Comparison of ENCODE assay signal across 8 mouse cellular contexts in genomic region chr9:32635627-32636385, GRCm38 (mm10). TPM values are rescaled to one million over a fixed set of nuclear protein-coding genes. Genes with fewer than 3 reads are reported as not detected.
DNase-seq lines count a peak whose midpoint lies in the region; ATAC-seq and TF ChIP-seq lines count a peak whose summit lies in the region.

Gene Ets1 (plus strand): TSS chr9:32636221.

- no peak within 1 kb of the TSS for H3K9ac ChIP-seq in embryonic facial prominence, embryonic 14.5 days (ENCODE audit: low read depth, low read length)
- H3K9ac ChIP-seq in heart, postnatal 0 days (replicated peaks; ENCODE audit: low read depth, low read length): no peak within 1 kb of the TSS; the same call in 1 of the 2 replicates

- no peak within 1 kb of the TSS for H3K27ac ChIP-seq in embryonic facial prominence, embryonic 14.5 days (replicated peaks; ENCODE audit: low read depth, low read length)
- H3K27ac ChIP-seq in heart, postnatal 0 days (ENCODE audit: low read depth): peak within 1 kb of the TSS; percentile 52

- peak within 1 kb of the TSS; percentile 49 for H3K4me2 ChIP-seq in embryonic facial prominence, embryonic 14.5 days (ENCODE audit: low read depth, low read length)
- H3K4me2 ChIP-seq in heart, postnatal 0 days (ENCODE audit: low read depth, low read length): peak within 1 kb of the TSS; percentile 53

- no peaks in the 10 kb centered on the region for H3K27me3 ChIP-seq in C2C12 (ENCODE audit: control insufficient read depth, insufficient read depth, insufficient read length)
- peaks cover 21% of the 10 kb centered on the region; the same call in 1 of the 2 replicates for H3K27me3 ChIP-seq in embryonic facial prominence, embryonic 14.5 days (replicated peaks; ENCODE audit: control insufficient read depth, insufficient read depth, low read length)
- H3K27me3 ChIP-seq in heart, postnatal 0 days (ENCODE audit: control insufficient read depth, insufficient read depth, low read length): 0 out of 2 replicates have a peak, but pooled peaks cover 6% of the 10 kb centered on the region
- H3K27me3 ChIP-seq in megakaryocyte, embryonic 14.5 days (replicated peaks): peaks cover 65% of the 10 kb centered on the region

- no peak within 1 kb of the TSS for H3ac ChIP-seq in C2C12 (ENCODE audit: control insufficient read depth, insufficient read length, low read depth)

- no peak for TF ChIP-seq EP300 in heart, postnatal 0 days (IDR thresholded peaks at IDR 0.05; ENCODE audit: low read depth)

- no peak within 1 kb of the TSS for H3K4me3 ChIP-seq in C2C12 (ENCODE audit: insufficient read depth, poor library complexity, severe bottlenecking)
- H3K4me3 ChIP-seq in embryonic facial prominence, embryonic 14.5 days (ENCODE audit: low read depth, low read length): peak within 1 kb of the TSS; percentile 29
- H3K4me3 ChIP-seq in heart, postnatal 0 days (ENCODE audit: low read depth, low read length): peak within 1 kb of the TSS; percentile 42
- H3K4me3 ChIP-seq in megakaryocyte, embryonic 14.5 days (replicated peaks): peak within 1 kb of the TSS; percentile 42

- no peaks in the 10 kb centered on the region for H3K36me3 ChIP-seq in C2C12 (ENCODE audit: control insufficient read depth, insufficient read depth)
- H3K36me3 ChIP-seq in embryonic facial prominence, embryonic 14.5 days (ENCODE audit: control insufficient read depth, insufficient read depth, low read length): no peaks in the 10 kb centered on the region
- H3K36me3 ChIP-seq in heart, postnatal 0 days (replicated peaks; ENCODE audit: control insufficient read depth, insufficient read depth, low read length): no peaks in the 10 kb centered on the region
- H3K36me3 ChIP-seq in megakaryocyte, embryonic 14.5 days (replicated peaks; ENCODE audit: low read length): no peaks in the 10 kb centered on the region

- DNase-seq in ES-CJ7 (ENCODE audit: low read depth, low spot score): peak; percentile 28
- peak; percentile 58 for DNase-seq in embryonic facial prominence, embryonic 14.5 days (ENCODE audit: low spot score)
- DNase-seq in heart, postnatal 0 days (ENCODE audit: low spot score): peak; percentile 35
- DNase-seq in kidney, postnatal 4 days: peak; percentile 47 to 67
- DNase-seq in ovary, postnatal 14 days (ENCODE audit: low spot score): no peak
- no peak for DNase-seq in cerebellum, adult 11 months

- no peaks in the 10 kb centered on the region for H3K9me3 ChIP-seq in embryonic facial prominence, embryonic 14.5 days (ENCODE audit: control insufficient read depth, low read length)
- H3K9me3 ChIP-seq in heart, postnatal 0 days (replicated peaks; ENCODE audit: control insufficient read depth, low read length): no peaks in the 10 kb centered on the region
- H3K9me3 ChIP-seq in megakaryocyte, embryonic 14.5 days: no peaks in the 10 kb centered on the region

- no peaks in the 10 kb centered on the region; the same call in none of the 2 replicates for H3K4me1 ChIP-seq in embryonic facial prominence, embryonic 14.5 days (ENCODE audit: control insufficient read depth, insufficient read depth, low read length)
- H3K4me1 ChIP-seq in heart, postnatal 0 days (ENCODE audit: control insufficient read depth, insufficient read depth): no peaks in the 10 kb centered on the region
- peaks cover 6% of the 10 kb centered on the region for H3K4me1 ChIP-seq in megakaryocyte, embryonic 14.5 days

- no peak for TF ChIP-seq CTCF in C2C12 (IDR thresholded peaks at IDR 0.05; ENCODE audit: control insufficient read depth, insufficient read depth, insufficient read length)
- no peak for TF ChIP-seq CTCF in heart, postnatal 0 days (IDR thresholded peaks at IDR 0.05; ENCODE audit: low read depth)

- no peaks in the 10 kb centered on the region for H3K79me3 ChIP-seq in C2C12 (ENCODE audit: low read depth)

- peak; percentile 67; the same call in 1 of the 2 replicates for ATAC-seq in embryonic facial prominence, embryonic 14.5 days (ENCODE audit: low read depth)
- ATAC-seq in heart, postnatal 0 days (ENCODE audit: insufficient read depth, low read depth): peak; percentile 49

- WGBS in embryonic facial prominence, embryonic 14.5 days: 3% methylated on average over 10 of the region's 10 CpGs
- 2% methylated on average over 10 of the region's 10 CpGs for WGBS in heart, postnatal 0 days

- no peaks in the 10 kb centered on the region for H3K79me2 ChIP-seq in C2C12 (ENCODE audit: control insufficient read depth, insufficient read depth)

TF ChIP-seq in C2C12, 6 proteins besides CTCF, POLR2A, EP300 and RAD21:
- TF ChIP-seq MYOG (IDR thresholded peaks at IDR 0.05; ENCODE audit: control insufficient read depth, extremely low read depth, insufficient read length) (no peak), USF1 (IDR thresholded peaks at IDR 0.05; ENCODE audit: low read depth) (peak; percentile 42)

RNA-seq across cellular contexts. Expression of gene Ets1, which starts in this region (rescaled TPM):
- 9.4 TPM for polyA plus RNA-seq in C2C12 (2012; fragmentation: generic; extraction: Trizol)
- polyA plus RNA-seq in embryonic facial prominence, embryonic 14.5 days (2014; fragmentation: Nextera tagmentation; extraction: Ambion mirVana): 32.7 and 35.8 TPM in 2 replicates
- total RNA-seq in heart, postnatal 0 days (2014; rRNA removed; ENCODE audit: low replicate concordance): 55.8 and 72.7 TPM in 2 replicates
- polyA plus RNA-seq in heart, postnatal 0 days (2015; fragmentation: Nextera tagmentation; extraction: Ambion mirVana): 31.6 and 34.3 TPM in 2 replicates
- polyA plus RNA-seq in megakaryocyte, embryonic 14.5 days (2012; ENCODE audit: insufficient read depth, low replicate concordance): 0.09 TPM in 1 of 2 replicates, not detected in the other

Comparison
In these comparisons a context has a peak if more than half of its experiments do, and no peak if none do; other contexts are left out.
1. DNase-seq: peak in ES-CJ7 (single experiment), embryonic facial prominence, embryonic 14.5 days (single experiment), heart, postnatal 0 days (single experiment) and kidney, postnatal 4 days (2 of 2); none in ovary, postnatal 14 days (single experiment) and cerebellum, adult 11 months (single experiment).